Mouse (Mus musculus) hindbrain, postnatal 0 days (tissue): Measurements from ENCODE around the gene Tnfrsf13b. TPM values are rescaled to one million over a fixed set of nuclear protein-coding genes. Genes with fewer than 3 reads are reported as not detected.

Experiments used
- ATAC-seq: fragments of 200-750 bp; cut with Nextera tagmentation; 2 replicates; pipeline ENCODE4 v1.8.0; 2017; ENCODE audit warnings: mild to moderate bottlenecking, moderate TSS enrichment, moderate library complexity
- DNase-seq: peaks from one replicate; pipeline ENCODE4 v3.0.0-alpha.2; 2015; ENCODE audit warnings: low spot score
- H3K27ac ChIP-seq: fragments of 300-500 bp; sonication (generic); 2 replicates; pipeline ENCODE4 v1.5.1; 2014; ENCODE audit warnings: mild to moderate bottlenecking
- H3K27me3 ChIP-seq: fragments of 300-500 bp; sonication (generic); 2 replicates; pipeline ENCODE4 v1.6.1; 2014; ENCODE audit warnings: low read length, mixed read lengths; ENCODE audit not compliant: insufficient read depth
- H3K36me3 ChIP-seq: fragments of 300-500 bp; sonication (generic); 2 replicates; pipeline ENCODE4 v1.6.1; 2014; ENCODE audit warnings: low read length, mixed read lengths; ENCODE audit not compliant: insufficient read depth
- H3K4me1 ChIP-seq: fragments of 300-500 bp; sonication (generic); 2 replicates; pipeline ENCODE4 v1.6.1; 2014; ENCODE audit warnings: antibody characterized with exemption, low read length, mixed read lengths; ENCODE audit not compliant: insufficient read depth
- H3K4me2 ChIP-seq: fragments of 300-500 bp; sonication (generic); 2 replicates; pipeline ENCODE4 v1.6.1; 2014; ENCODE audit warnings: low read depth, mild to moderate bottlenecking, low read length, moderate library complexity, mixed read lengths
- H3K4me3 ChIP-seq: fragments of 300-500 bp; sonication (generic); 2 replicates; pipeline ENCODE4 v1.5.1; 2014; ENCODE audit warnings: low read length
- H3K9ac ChIP-seq: fragments of 300-500 bp; sonication (generic); replicated peaks from 2 replicates; pipeline ENCODE4 v1.6.1; 2014; ENCODE audit warnings: mild to moderate bottlenecking, low read length, moderate library complexity, mixed read lengths
- H3K9me3 ChIP-seq: fragments of 300-500 bp; sonication (generic); 2 replicates; pipeline ENCODE4 v1.6.1; 2016; ENCODE audit warnings: low read length, mixed read lengths
- CTCF ChIP-seq: IDR thresholded peaks from 2 replicates; pipeline ENCODE4 v1.5.1; 2016; ENCODE audit warnings: antibody characterized with exemption, control low read depth, low read depth
- WGBS: fragments of 180-500 bp; shearing (Covaris S2); extraction: QIAGEN DNeasy Blood & Tissue Kit; methylation state at CpG from one replicate; pipeline ENCODE4 v1.1.7; 2014; 5-methylcytosine and 5-hydroxymethylcytosine counted together
- polyA plus RNA-seq: library from polyadenylated mRNA; unstranded; fragments of >200 nt; fragmentation: Nextera tagmentation; extraction: Ambion mirVana; gene quantifications from 2 replicates; pipeline ENCODE4 v1.2.1, GENCODE M21; 2015
- total RNA-seq: library from RNA; depleted of rRNA; stranded (reverse); fragments of >200 nt; gene quantifications from 2 replicates; pipeline ENCODE4 v1.2.3, GENCODE M21; 2014

The Tnfrsf13b gene
- total and polyA plus RNA-seq, 2 experiments from 2014 or later = 1.5 to 2.7 TPM

DNA sequence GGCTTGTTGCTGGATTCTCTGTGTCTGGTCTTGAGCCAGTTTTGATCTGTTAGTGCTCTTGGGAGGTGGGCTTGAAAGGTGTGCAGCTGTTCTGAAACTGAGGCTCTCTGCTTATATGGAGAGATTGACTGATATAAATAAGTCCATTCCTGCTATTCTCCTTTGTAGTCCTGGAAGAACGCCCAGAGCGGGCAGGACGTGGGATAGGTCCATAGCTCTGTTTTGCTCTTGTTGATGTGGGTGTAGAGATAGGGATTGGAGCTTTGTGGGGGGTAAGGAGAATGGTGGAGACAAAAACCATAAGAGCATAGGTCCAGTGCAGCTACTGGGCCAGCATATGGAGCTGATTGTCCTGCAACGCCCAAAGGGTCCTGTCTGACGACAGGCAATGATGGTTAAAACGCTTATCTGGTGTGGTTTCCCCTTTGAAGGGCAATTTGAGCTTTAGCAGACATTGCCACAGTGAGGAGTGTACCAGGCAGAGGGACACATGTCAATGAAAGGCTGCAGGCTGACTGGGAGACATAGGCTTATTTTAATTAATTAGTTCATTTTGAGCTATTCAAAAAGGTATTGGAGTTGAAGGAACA is 16.5 kb downstream of the Tnfrsf13b start:
- H3K27me3 ChIP-seq = no peaks in the 10 kb centered on the region
- TF ChIP-seq CTCF = no peak
- H3K4me2 ChIP-seq = no peak overlapping the region
- no peaks in the 10 kb centered on the region for H3K36me3 ChIP-seq
- H3K4me1 ChIP-seq = 0 out of 2 replicates have a peak, but pooled peaks cover 9% of the 10 kb centered on the region
- H3K9ac ChIP-seq = no peak overlapping the region
- WGBS = 84% methylated on average over 6 of the region's 6 CpGs
- H3K9me3 ChIP-seq = no peaks in the 10 kb centered on the region
- no peak overlapping the region for H3K27ac ChIP-seq
- H3K4me3 ChIP-seq = no peak overlapping the region
- DNase-seq = no peak
- no peak for ATAC-seq

DNA sequence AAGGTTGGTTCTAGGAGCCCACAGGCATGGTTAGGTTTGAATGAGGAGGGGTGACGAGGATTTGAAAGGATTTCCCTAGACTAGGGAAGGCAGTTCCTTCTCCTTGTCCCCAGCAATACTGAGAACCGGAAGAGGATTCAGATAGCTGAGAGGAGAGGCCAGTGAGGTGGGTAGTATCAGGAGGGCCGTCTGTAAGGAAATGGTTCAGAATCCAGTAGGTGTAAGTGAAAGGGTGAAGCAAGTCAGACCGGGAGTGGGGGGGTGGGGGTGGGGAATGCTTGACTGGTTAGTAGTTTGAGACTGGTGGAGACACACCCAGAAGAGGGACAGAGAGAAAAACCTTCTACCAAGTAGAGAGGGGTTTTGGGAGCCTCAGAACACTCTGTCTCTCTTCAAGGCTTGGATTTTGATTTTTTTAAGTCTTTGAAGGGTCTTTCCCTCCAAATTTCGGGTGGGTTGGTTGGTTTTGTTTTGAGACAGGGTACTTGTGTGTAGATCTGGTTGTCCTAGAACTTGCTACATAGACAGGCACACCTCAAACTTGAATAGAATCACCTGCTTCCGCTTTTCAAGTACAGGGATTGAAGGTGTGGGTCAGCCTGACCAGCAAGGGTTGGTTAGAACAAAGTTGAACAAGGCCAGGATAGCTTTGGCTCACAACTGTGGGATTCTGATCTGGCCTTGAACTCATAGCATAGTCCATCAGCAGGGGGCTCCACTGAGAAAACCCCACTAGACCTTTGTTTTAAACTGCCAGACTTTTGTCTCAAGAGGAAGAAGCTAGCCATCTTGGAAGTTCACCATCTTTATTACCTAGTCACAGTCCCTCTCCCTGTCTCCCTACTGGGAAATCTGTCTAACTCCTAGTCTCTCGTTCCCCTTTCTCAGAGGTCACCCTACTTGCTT is 17.3 kb downstream of the Tnfrsf13b start:
- 78% methylated on average over 7 of the region's 7 CpGs for WGBS

DNA sequence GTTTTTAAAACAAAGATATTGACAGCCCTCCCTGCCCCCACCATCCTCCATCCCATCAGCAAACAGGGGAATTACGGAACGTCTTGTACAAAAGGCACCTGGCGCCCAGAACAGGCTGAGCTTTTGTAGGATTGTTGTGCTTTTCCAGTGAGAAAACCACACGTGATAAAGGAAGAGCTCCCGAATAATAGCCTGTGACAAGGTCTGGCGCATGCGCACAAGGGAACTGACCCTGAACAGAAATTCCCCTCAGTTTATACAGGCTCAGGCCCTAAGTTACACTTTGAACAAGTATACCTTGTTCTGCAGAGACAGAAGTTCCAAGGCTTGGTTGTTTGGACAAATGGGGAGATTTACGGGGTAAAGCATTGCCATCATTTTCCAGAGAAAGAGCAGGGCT is 19.0 kb downstream of the Tnfrsf13b start:
- no peak for TF ChIP-seq CTCF
- Histone ChIP-seq H3K4me2 (no peak overlapping the region), H3K27me3 (no peaks in the 10 kb centered on the region), H3K27ac (no peak overlapping the region), H3K4me3 (no peak overlapping the region), H3K9ac (no peak overlapping the region), H3K4me1 (0 out of 2 replicates have a peak, but pooled peaks cover 9% of the 10 kb centered on the region), H3K36me3 (no peaks in the 10 kb centered on the region), H3K9me3 (no peaks in the 10 kb centered on the region)
- ATAC-seq (no peak), DNase-seq (no peak)
- 61% methylated on average over 8 of the region's 8 CpGs for WGBS

More for the DNA sequence above, 17.3 kb downstream of the Tnfrsf13b start:
- DNase-seq (no peak), ATAC-seq (no peak)
- Histone ChIP-seq H3K4me1 (0 out of 2 replicates have a peak, but pooled peaks cover 9% of the 10 kb centered on the region), H3K36me3 (no peaks in the 10 kb centered on the region), H3K9ac (no peak overlapping the region), H3K27ac (no peak overlapping the region), H3K4me3 (no peak overlapping the region), H3K4me2 (no peak overlapping the region), H3K9me3 (no peaks in the 10 kb centered on the region), H3K27me3 (no peaks in the 10 kb centered on the region)
- 0 out of 2 replicates have a peak, but pooled peaks have one; percentile 9 for TF ChIP-seq CTCF

DNA sequence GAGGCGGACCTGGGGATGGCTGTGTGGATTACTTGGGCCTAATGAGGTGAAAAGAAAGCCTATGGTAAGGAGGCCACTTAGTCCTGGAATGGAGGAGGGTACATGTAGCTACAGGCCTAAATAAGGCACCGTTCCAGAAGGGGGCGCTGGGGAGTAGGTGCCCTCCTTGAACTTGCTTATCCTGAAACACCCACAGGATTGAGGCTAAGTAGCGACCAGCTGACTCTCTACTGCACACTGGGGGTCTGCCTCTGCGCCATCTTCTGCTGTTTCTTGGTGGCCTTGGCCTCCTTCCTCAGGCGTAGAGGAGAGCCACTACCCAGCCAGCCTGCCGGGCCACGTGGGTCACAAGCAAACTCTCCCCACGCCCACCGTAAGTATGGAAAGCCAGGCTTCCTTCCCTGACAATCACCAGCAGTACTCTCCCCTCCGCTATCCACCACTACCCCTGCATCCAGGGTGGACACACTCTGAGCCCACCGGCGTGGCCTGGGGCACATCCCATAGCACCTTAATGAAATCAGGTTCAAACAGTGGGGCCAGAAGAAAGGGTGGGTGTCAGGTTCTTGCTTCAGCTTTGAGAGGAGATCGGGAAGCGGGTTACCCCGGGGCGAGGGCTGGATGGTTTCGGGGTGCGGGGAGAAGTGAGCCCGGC is 20.2 kb downstream of the Tnfrsf13b start:
- H3K36me3 ChIP-seq = 0 out of 2 replicates have a peak, but pooled peaks cover 7% of the 10 kb centered on the region
- peak overlapping the region; percentile 73 for H3K4me2 ChIP-seq
- 0 out of 2 replicates have a peak, but pooled peaks cover 9% of the 10 kb centered on the region for H3K4me1 ChIP-seq
- 19% methylated on average over 20 of the region's 20 CpGs for WGBS
- DNase-seq = peak; percentile 45
- ATAC-seq = peak; percentile 45
- TF ChIP-seq CTCF = peak; percentile 61
- no peak overlapping the region for H3K27ac ChIP-seq
- H3K9ac ChIP-seq = peak overlapping the region; percentile 48
- peak overlapping the region; percentile 41 for H3K4me3 ChIP-seq
- no peaks in the 10 kb centered on the region for H3K27me3 ChIP-seq
- H3K9me3 ChIP-seq = no peaks in the 10 kb centered on the region

DNA sequence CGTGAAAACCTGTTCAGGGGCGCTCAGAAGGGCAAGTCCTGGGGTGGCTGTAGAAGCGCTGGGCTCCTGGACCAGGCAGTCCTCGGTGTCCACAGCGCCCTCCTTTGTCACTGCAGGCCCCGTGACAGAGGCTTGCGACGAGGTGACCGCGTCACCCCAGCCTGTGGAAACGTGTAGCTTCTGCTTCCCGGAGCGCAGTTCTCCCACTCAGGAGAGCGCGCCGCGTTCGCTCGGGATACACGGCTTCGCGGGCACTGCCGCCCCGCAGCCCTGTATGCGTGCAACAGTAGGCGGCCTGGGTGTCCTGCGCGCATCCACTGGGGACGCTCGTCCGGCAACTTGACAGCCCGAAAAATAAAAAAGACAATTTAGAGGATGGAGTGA is 20.7 kb downstream of the Tnfrsf13b start:
- peak; percentile 67 for DNase-seq
- no peaks in the 10 kb centered on the region for H3K27me3 ChIP-seq
- no peaks in the 10 kb centered on the region for H3K9me3 ChIP-seq
- TF ChIP-seq CTCF = peak; percentile 64
- H3K4me3 ChIP-seq = peak overlapping the region; percentile 41
- peak overlapping the region; percentile 73 for H3K4me2 ChIP-seq
- no peak overlapping the region for H3K27ac ChIP-seq
- H3K36me3 ChIP-seq = peaks cover 12% of the 10 kb centered on the region
- 0 out of 2 replicates have a peak, but pooled peaks cover 9% of the 10 kb centered on the region for H3K4me1 ChIP-seq
- WGBS = 5% methylated on average over 32 of the region's 32 CpGs
- peak; percentile 85 for ATAC-seq
- peak overlapping the region; percentile 48 for H3K9ac ChIP-seq

DNA sequence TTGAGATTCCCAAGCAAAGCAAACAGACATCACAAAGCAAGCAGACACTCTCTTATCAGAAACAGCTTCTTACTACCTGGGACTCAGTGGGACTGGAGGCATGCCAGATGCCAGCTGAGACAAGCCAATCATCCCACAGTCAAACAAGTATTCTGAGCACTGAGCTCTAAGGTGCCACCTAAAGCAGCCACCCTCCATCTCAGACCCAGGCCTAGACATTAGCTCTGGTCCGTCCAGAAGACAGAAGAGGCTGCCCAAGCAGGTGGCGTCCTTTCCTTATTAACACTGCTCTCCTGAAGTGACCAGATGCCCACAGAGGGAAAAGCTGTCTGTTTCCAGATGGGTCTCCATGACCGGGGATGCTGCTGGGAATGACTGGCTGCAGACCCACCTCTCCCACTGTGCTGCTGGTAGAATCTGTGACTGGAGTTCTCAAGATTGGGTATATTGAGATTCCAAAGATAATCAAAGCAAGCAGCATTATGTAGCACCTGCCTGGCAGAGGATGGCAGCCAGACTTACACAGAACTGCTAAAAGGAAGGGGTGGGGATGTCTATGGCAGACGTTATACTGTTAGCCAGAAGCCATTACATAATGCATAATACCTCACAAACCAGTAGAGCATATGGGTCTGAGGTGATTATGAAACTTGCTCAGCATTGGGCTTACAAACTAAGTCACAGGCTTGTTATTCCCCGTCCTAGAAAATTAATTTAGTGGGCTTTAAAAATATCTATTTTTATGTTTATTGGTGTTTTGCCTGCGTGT is 23.9 kb downstream of the Tnfrsf13b start:
- WGBS = 59% methylated on average over 6 of the region's 6 CpGs
- H3K27me3 ChIP-seq = no peaks in the 10 kb centered on the region
- H3K9me3 ChIP-seq = no peaks in the 10 kb centered on the region
- H3K27ac ChIP-seq = no peak overlapping the region
- TF ChIP-seq CTCF = no peak
- H3K4me2 ChIP-seq = no peak overlapping the region
- 0 out of 2 replicates have a peak, but pooled peaks cover 5% of the 10 kb centered on the region for H3K4me1 ChIP-seq
- no peak for DNase-seq
- no peak for ATAC-seq
- H3K9ac ChIP-seq = no peak overlapping the region
- H3K36me3 ChIP-seq = peaks cover 43% of the 10 kb centered on the region
- no peak overlapping the region for H3K4me3 ChIP-seq
